Mouse (Mus musculus) intestine, embryonic 15.5 days (tissue): Measurements from ENCODE around the gene Tfpt. TPM values are rescaled to one million over a fixed set of nuclear protein-coding genes. Genes with fewer than 3 reads are reported as not detected.

Experiments used
- ATAC-seq: fragments of 200-750 bp; cut with Nextera tagmentation; 2 replicates; pipeline ENCODE4 v1.8.0; 2017; ENCODE audit warnings: moderate TSS enrichment, moderate library complexity
- H3K27ac ChIP-seq: fragments of 300-500 bp; sonication (generic); 2 replicates; pipeline ENCODE4 v1.5.1; 2015; ENCODE audit warnings: mild to moderate bottlenecking, inconsistent platforms
- H3K27me3 ChIP-seq: fragments of 300-500 bp; sonication (generic); replicated peaks from 2 replicates; pipeline ENCODE4 v1.6.1; 2015; ENCODE audit warnings: inconsistent platforms
- H3K36me3 ChIP-seq: fragments of 300-500 bp; sonication (generic); 2 replicates; pipeline ENCODE4 v1.6.1; 2015; ENCODE audit warnings: inconsistent platforms
- H3K4me1 ChIP-seq: fragments of 300-500 bp; sonication (generic); replicated peaks from 2 replicates; pipeline ENCODE4 v1.6.1; 2015; ENCODE audit warnings: inconsistent platforms
- H3K4me2 ChIP-seq: fragments of 300-500 bp; sonication (generic); replicated peaks from 2 replicates; pipeline ENCODE4 v1.6.1; 2015; ENCODE audit warnings: mild to moderate bottlenecking, inconsistent platforms
- H3K4me3 ChIP-seq: fragments of 300-500 bp; sonication (generic); replicated peaks from 2 replicates; pipeline ENCODE4 v1.5.1; 2015; ENCODE audit warnings: inconsistent platforms
- H3K9ac ChIP-seq: fragments of 300-500 bp; sonication (generic); 2 replicates; pipeline ENCODE4 v1.6.1; 2015; ENCODE audit warnings: inconsistent platforms
- H3K9me3 ChIP-seq: fragments of 300-500 bp; sonication (generic); 2 replicates; pipeline ENCODE4 v1.6.1; 2016; ENCODE audit warnings: inconsistent platforms
- WGBS: fragments of 180-500 bp; shearing (Covaris S2); methylation state at CpG from one replicate; pipeline ENCODE4 v1.1.7; 2015; 5-methylcytosine and 5-hydroxymethylcytosine counted together
- polyA plus RNA-seq: library from polyadenylated mRNA; unstranded; fragments of >200 nt; fragmentation: Nextera tagmentation; extraction: Ambion mirVana; gene quantifications from 2 replicates; pipeline ENCODE4 v1.2.1, GENCODE M21; 2015

Tfpt gene
- 19.7 and 23.1 TPM in 2 replicates for polyA plus RNA-seq

- H3K4me3 ChIP-seq = peak within 1 kb of the TSS; percentile 58
- H3K36me3 ChIP-seq = peaks cover 5% of the 10 kb centered on the region; the same call in 1 of the 2 replicates
- no peaks in the 10 kb centered on the region for H3K9me3 ChIP-seq
- peak within 1 kb of the TSS; percentile 64 for H3K9ac ChIP-seq
- H3K4me2 ChIP-seq = peak within 1 kb of the TSS; percentile 94
- H3K27ac ChIP-seq = peak within 1 kb of the TSS; percentile 76
- ATAC-seq = peak; percentile 95
- under 1% methylated on average over 47 of the region's 47 CpGs for WGBS
- peaks cover 14% of the 10 kb centered on the region for H3K4me1 ChIP-seq
- no peaks in the 10 kb centered on the region for H3K27me3 ChIP-seq
These were observed at the start of gene Tfpt, which contains the start of gene Prpf31 for GRCm38 (mm10) chr7:3629543-3630477. Gene Tfpt, minus strand, starts transcription at chr7:3629929. Gene Prpf31, plus strand, starts transcription at chr7:3629985.

- H3K27ac ChIP-seq = peak within 1 kb of the TSS; percentile 71
- WGBS = 47% methylated on average over 9 of the region's 9 CpGs
- peak; percentile 88 for ATAC-seq
These were observed 47.6 kb upstream of the Tfpt start, which contains the start of gene Tmc4 for GRCm38 (mm10) chr7:3677342-3677741. Gene Tmc4, minus strand, starts transcription at chr7:3677553.

GRCm38 (mm10) chr7:3676371-3676770 is 46.6 kb upstream of the Tfpt start:
- Histone ChIP-seq H3K4me3 (peak overlapping the region; percentile 39), H3K36me3 (0 out of 2 replicates have a peak, but pooled peaks cover 2% of the 10 kb centered on the region), H3K9ac (peak overlapping the region; percentile 49), H3K4me2 (peak overlapping the region; percentile 55), H3K4me1 (no peaks in the 10 kb centered on the region), H3K27me3 (no peaks in the 10 kb centered on the region), H3K9me3 (no peaks in the 10 kb centered on the region), H3K27ac (peak overlapping the region; percentile 62)
- WGBS = 67% methylated on average over 12 of the region's 12 CpGs
- ATAC-seq = peak; percentile 60

More at GRCm38 (mm10) chr7:3677342-3677741, 47.6 kb upstream of the Tfpt start, which contains the start of gene Tmc4:
- Histone ChIP-seq H3K4me2 (peak within 1 kb of the TSS; percentile 55), H3K4me3 (peak within 1 kb of the TSS; percentile 39), H3K4me1 (no peaks in the 10 kb centered on the region), H3K9me3 (no peaks in the 10 kb centered on the region), H3K27me3 (no peaks in the 10 kb centered on the region), H3K36me3 (0 out of 2 replicates have a peak, but pooled peaks cover 2% of the 10 kb centered on the region), H3K9ac (peak within 1 kb of the TSS; percentile 49)

- no peak overlapping the region for H3K9ac ChIP-seq
- H3K27ac ChIP-seq = no peak overlapping the region
- WGBS = 79% methylated on average over 3 of the region's 3 CpGs
- H3K27me3 ChIP-seq = no peaks in the 10 kb centered on the region
- peaks cover 8% of the 10 kb centered on the region for H3K36me3 ChIP-seq
- no peaks in the 10 kb centered on the region for H3K4me1 ChIP-seq
- no peak overlapping the region for H3K4me2 ChIP-seq
- H3K9me3 ChIP-seq = no peaks in the 10 kb centered on the region
- no peak for ATAC-seq
- no peak overlapping the region for H3K4me3 ChIP-seq
These were observed 45.5 kb upstream of the Tfpt start for GRCm38 (mm10) chr7:3675228-3675548.

- Histone ChIP-seq H3K9me3 (no peaks in the 10 kb centered on the region), H3K4me1 (no peaks in the 10 kb centered on the region), H3K27ac (no peak overlapping the region), H3K4me3 (no peak overlapping the region), H3K9ac (no peak overlapping the region), H3K4me2 (no peak overlapping the region), H3K27me3 (no peaks in the 10 kb centered on the region), H3K36me3 (peaks cover 8% of the 10 kb centered on the region)
- peak; percentile 65 for ATAC-seq
- 69% methylated on average over 10 of the region's 10 CpGs for WGBS
These were observed 44.9 kb upstream of the Tfpt start for GRCm38 (mm10) chr7:3674507-3675227.

- ATAC-seq = peak; percentile 44
- H3K27ac ChIP-seq = peak overlapping the region; percentile 51
- H3K9me3 ChIP-seq = no peaks in the 10 kb centered on the region
- 19% methylated on average over 14 of the region's 14 CpGs for WGBS
- peak overlapping the region; percentile 17 for H3K4me3 ChIP-seq
- H3K4me2 ChIP-seq = peak overlapping the region; percentile 49
- peak overlapping the region; percentile 16; the same call in 1 of the 2 replicates for H3K9ac ChIP-seq
- no peaks in the 10 kb centered on the region for H3K27me3 ChIP-seq
- H3K36me3 ChIP-seq = peaks cover 21% of the 10 kb centered on the region
- peaks cover 19% of the 10 kb centered on the region for H3K4me1 ChIP-seq
These were observed 37.2 kb upstream of the Tfpt start for GRCm38 (mm10) chr7:3666921-3667391.

- Histone ChIP-seq H3K4me3 (peak within 1 kb of the TSS; percentile 76), H3K36me3 (peaks cover 27% of the 10 kb centered on the region), H3K4me1 (peaks cover 19% of the 10 kb centered on the region), H3K9me3 (no peaks in the 10 kb centered on the region), H3K27ac (peak within 1 kb of the TSS; percentile 92), H3K27me3 (no peaks in the 10 kb centered on the region), H3K4me2 (peak within 1 kb of the TSS; percentile 79), H3K9ac (peak within 1 kb of the TSS; percentile 83)
- peak; percentile 98 for ATAC-seq
- 2% methylated on average over 45 of the region's 45 CpGs for WGBS
These were observed 35.7 kb upstream of the Tfpt start, which contains the start of gene Leng1 for GRCm38 (mm10) chr7:3665215-3666114. Gene Leng1, minus strand, starts transcription at chr7:3665840.

GRCm38 (mm10) chr7:3664524-3665214 is 34.9 kb upstream of the Tfpt start:
- Histone ChIP-seq H3K9ac (peak overlapping the region; percentile 83), H3K27ac (peak overlapping the region; percentile 92), H3K36me3 (peaks cover 35% of the 10 kb centered on the region), H3K4me2 (peak overlapping the region; percentile 79), H3K4me1 (peaks cover 19% of the 10 kb centered on the region), H3K9me3 (no peaks in the 10 kb centered on the region), H3K27me3 (no peaks in the 10 kb centered on the region), H3K4me3 (peak overlapping the region; percentile 76)
- ATAC-seq = peak; percentile 65
- 27% methylated on average over 15 of the region's 15 CpGs for WGBS

GRCm38 (mm10) chr7:3658578-3658977 is 28.8 kb upstream of the Tfpt start:
- Histone ChIP-seq H3K27ac (no peak overlapping the region), H3K36me3 (peaks cover 75% of the 10 kb centered on the region), H3K4me1 (peaks cover 1% of the 10 kb centered on the region; the same call in 1 of the 2 replicates), H3K9me3 (no peaks in the 10 kb centered on the region), H3K4me2 (no peak overlapping the region), H3K4me3 (no peak overlapping the region), H3K27me3 (no peaks in the 10 kb centered on the region), H3K9ac (no peak overlapping the region)
- 0 out of 2 replicates have a peak, but pooled peaks have one; percentile 3 for ATAC-seq
- 92% methylated on average over 14 of the region's 14 CpGs for WGBS

- no peak overlapping the region for H3K4me3 ChIP-seq
- H3K9ac ChIP-seq = no peak overlapping the region
- no peak for ATAC-seq
- no peak overlapping the region for H3K27ac ChIP-seq
- peaks cover 73% of the 10 kb centered on the region for H3K36me3 ChIP-seq
- no peaks in the 10 kb centered on the region for H3K27me3 ChIP-seq
- H3K4me2 ChIP-seq = no peak overlapping the region
- WGBS = 90% methylated on average over 4 of the region's 4 CpGs
- no peaks in the 10 kb centered on the region for H3K9me3 ChIP-seq
- H3K4me1 ChIP-seq = no peaks in the 10 kb centered on the region
These were observed 27.2 kb upstream of the Tfpt start for GRCm38 (mm10) chr7:3656966-3657365.

- Histone ChIP-seq H3K9me3 (no peaks in the 10 kb centered on the region), H3K27ac (no peak overlapping the region), H3K27me3 (no peaks in the 10 kb centered on the region), H3K4me2 (peak overlapping the region; percentile 81), H3K4me3 (peak overlapping the region; percentile 97), H3K9ac (peak overlapping the region; percentile 99), H3K36me3 (peaks cover 14% of the 10 kb centered on the region), H3K4me1 (peaks cover 27% of the 10 kb centered on the region)
- no peak for ATAC-seq
- WGBS = 58% methylated on average over 4 of the region's 4 CpGs
These were observed 16.9 kb upstream of the Tfpt start for GRCm38 (mm10) chr7:3646641-3647040.
